Mouse (Mus musculus) adrenal gland, postnatal 4 days (tissue): ENCODE results near the gene Mmp7. TPM values are rescaled to one million over a fixed set of nuclear protein-coding genes. Genes with fewer than 3 reads are reported as not detected.

Source experiments
- DNase-seq, 2 experiments: peaks; one replicate each; pipeline ENCODE4 v3.0.0; 2021 to 2022; ENCODE audit warnings: low spot score in 2 of 2, mixed read lengths in 2 of 2
- long read RNA-seq, 2 experiments: library from polyadenylated mRNA; stranded (forward); transcript quantifications; one replicate each; pipeline ENCODE4 v2.0.0; 2021
- total RNA-seq, 2 experiments: library from RNA; stranded (reverse); gene quantifications; 2 replicates each; pipeline ENCODE4 v1.2.3; 2021

Mmp7 gene
- total RNA-seq, result not detected
- long read RNA-seq, experiment 1, result 0 reads
- long read RNA-seq, experiment 2, result 0 reads

- no peak for DNase-seq
Observed at GRCm38 (mm10) chr9:7691790-7692189, at the start of gene Mmp7. Gene Mmp7 (plus strand): TSS chr9:7692090.

- no peak for DNase-seq
Observed at GRCm38 (mm10) chr9:7647901-7648300, 44.0 kb upstream of the Mmp7 start.

- DNase-seq, result no peak
Observed at GRCm38 (mm10) chr9:7650397-7651180, 41.3 kb upstream of the Mmp7 start.

- DNase-seq, result no peak
Observed at GRCm38 (mm10) chr9:7652351-7653085, 39.4 kb upstream of the Mmp7 start.

GRCm38 (mm10) chr9:7657946-7658345 is 33.9 kb upstream of the Mmp7 start:
- DNase-seq, result no peak

- no peak for DNase-seq
Observed at GRCm38 (mm10) chr9:7659469-7660020, 32.3 kb upstream of the Mmp7 start.

GRCm38 (mm10) chr9:7661371-7661770 is 30.5 kb upstream of the Mmp7 start:
- no peak for DNase-seq

GRCm38 (mm10) chr9:7669674-7670073 is 22.2 kb upstream of the Mmp7 start:
- no peak for DNase-seq

- no peak for DNase-seq
Observed at GRCm38 (mm10) chr9:7672985-7673384, 18.9 kb upstream of the Mmp7 start.

GRCm38 (mm10) chr9:7678154-7678837 is 13.6 kb upstream of the Mmp7 start:
- no peak for DNase-seq

- no peak for DNase-seq
Observed at GRCm38 (mm10) chr9:7682081-7682618, 9.7 kb upstream of the Mmp7 start.

GRCm38 (mm10) chr9:7686024-7686423 is 5.9 kb upstream of the Mmp7 start:
- no peak for DNase-seq

- DNase-seq, result no peak
Observed at GRCm38 (mm10) chr9:7689799-7690198, 2.1 kb upstream of the Mmp7 start.

- DNase-seq, result no peak
Observed at GRCm38 (mm10) chr9:7693961-7694360, 2.1 kb downstream of the Mmp7 start.

- DNase-seq, result no peak
Observed at GRCm38 (mm10) chr9:7695646-7696045, 3.8 kb downstream of the Mmp7 start.

GRCm38 (mm10) chr9:7708698-7709097 is 16.8 kb downstream of the Mmp7 start:
- DNase-seq, result no peak

GRCm38 (mm10) chr9:7711196-7711595 is 19.3 kb downstream of the Mmp7 start:
- DNase-seq, result no peak

GRCm38 (mm10) chr9:7714062-7714907 is 22.4 kb downstream of the Mmp7 start:
- DNase-seq, result no peak

GRCm38 (mm10) chr9:7714908-7715175 is 23.0 kb downstream of the Mmp7 start:
- DNase-seq, result no peak

GRCm38 (mm10) chr9:7721543-7721942 is 29.7 kb downstream of the Mmp7 start:
- DNase-seq, result no peak

- no peak for DNase-seq
Observed at GRCm38 (mm10) chr9:7728997-7729396, 37.1 kb downstream of the Mmp7 start.
